Mouse (Mus musculus) megakaryocyte, embryonic 14.5 days (primary cell): Measurements from ENCODE around the gene Lrrk2.

Experiments
- FLI1 ChIP-seq: IDR thresholded peaks from 2 replicates; pipeline ENCODE4 v1.6.1; 2012; ENCODE audit warnings: low read length, inconsistent platforms, mixed read lengths
- GATA1 ChIP-seq: IDR thresholded peaks from 3 replicates; pipeline ENCODE4 v1.6.1; 2012; ENCODE audit warnings: mixed read lengths, low read length, inconsistent platforms, borderline replicate concordance

DNA sequence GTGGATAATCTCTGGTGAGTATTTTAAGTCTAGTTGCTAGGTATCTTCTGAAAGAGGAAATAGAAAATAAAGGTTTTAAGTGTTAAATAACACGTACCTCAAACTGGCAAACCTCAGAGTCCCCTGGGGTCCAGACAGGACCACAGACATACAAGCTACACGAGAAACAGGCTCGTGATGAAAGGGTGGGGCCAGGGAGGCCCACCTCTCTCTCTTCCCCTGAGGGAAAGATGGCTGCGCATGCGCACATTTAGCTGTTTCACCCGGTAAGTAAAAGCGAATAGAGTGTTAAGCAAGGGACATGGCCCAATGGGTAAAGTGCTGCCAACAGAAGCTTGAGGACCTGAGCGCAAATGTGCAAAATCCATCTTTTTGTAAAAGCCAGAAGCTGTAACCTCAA is 38.7 kb upstream of the Lrrk2 start:
- TF ChIP-seq GATA1 (no peak), FLI1 (no peak)
